Mouse (Mus musculus): ENCODE results near the gene Cers5. TPM values are rescaled to one million over a fixed set of nuclear protein-coding genes. Genes with fewer than 3 reads are reported as not detected.
A peak's percentile ranks its signal among the peaks of the same experiment; 100 is the strongest.
"Not testable (repeated sequence)": the region's sequence is repeated elsewhere in the genome, so short reads cannot be mapped to it uniquely, and the experiment has no call there.

Cers5 gene
- total RNA-seq, 2 experiments from 2014 or later, result 29.6 to 30.2 TPM

GRCm38 (mm10) chr15:99787625-99788120, 15.0 kb upstream of the Cers5 start:
- DNase-seq, result no peak

DNA sequence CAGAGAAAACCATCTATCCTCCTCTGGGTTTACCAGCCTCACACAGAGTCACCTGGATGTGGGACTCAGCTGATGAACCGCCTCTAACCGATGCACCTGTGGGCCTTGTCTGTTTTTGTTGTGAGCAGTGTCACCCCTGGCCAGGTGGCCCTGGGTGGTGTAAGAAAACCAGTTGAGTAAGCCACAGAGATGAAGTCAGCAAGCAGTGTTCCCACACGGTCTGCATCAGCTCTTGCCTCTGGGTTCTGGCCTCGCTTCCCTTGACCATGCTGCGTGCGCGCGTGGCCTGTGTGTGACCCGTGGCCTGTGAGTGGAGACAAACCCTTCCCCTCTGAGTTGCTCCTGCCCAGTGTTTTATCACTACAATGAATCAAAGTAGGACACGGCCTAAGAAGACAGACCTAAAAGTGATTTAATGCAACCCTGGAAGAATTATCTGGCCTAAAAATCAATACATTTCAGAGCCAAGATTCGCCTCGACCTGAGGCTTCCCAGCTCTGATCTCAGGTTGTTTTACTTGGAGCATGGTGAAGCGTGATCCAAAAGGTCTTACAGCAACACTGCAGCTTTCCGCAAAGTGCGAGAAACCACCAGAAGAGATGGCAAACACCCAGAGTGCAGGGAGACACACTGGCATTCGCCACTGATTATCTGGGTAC, 6.1 kb upstream of the Cers5 start:
- DNase-seq, result no peak

- no peak for DNase-seq
Measured at GRCm38 (mm10) chr15:99778148-99778547, 5.5 kb upstream of the Cers5 start.

DNA sequence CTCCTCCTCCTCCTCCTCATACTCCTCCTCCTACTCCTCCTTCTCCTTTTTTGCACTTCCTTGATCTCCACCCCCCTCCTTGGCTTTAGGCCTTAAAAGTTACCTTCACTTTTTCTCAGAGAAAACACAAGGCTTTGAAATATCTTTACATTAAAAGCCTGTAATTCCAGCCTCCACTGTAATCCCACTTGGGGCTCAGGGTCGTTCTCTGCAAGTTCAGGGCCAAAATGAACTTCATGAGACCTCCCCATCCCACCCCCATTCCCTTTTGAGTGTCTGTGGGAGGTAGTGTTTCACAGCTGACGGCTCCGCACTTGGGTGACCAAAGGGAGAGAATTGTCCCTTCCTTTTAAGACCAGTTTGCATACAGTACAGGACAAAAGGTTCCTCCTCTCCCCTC, 240 bp upstream of the Cers5 start:
- DNase-seq, result no peak

GRCm38 (mm10) chr15:99772277-99772880, 306 bp downstream of the Cers5 start:
- DNase-seq, result peak; percentile 85

DNA sequence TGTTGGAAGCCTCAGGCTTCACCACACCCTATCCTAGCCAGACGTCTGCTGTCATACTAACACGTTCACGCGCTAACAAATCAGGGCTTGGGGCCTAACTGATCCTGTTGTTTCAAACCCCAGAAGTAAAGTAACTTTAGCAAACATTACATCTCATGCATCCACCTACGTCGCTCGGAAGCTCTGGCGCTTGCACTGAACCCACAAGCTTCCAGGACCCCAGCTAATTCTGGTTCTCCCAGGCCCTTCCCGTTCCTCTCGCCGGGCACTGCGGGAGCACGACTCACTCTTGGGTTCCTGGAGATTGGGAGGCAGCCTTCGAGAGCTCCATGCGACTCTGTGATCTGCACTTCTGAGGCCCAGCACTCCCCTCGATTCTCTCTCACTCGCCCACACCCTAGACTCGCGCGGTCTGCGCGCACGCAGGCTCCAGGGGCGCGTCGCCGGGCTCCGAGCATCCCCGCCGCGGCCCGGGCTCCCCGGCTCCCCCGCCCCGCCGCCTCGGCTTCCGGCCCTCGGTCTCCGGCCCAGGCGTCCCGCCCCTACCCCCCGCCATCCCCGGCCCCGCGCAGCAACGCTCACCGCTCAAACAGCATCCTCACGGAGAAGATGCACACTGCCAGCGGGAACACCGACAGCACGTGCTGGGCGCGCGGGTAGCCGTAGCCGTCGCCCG, 946 bp downstream of the Cers5 start:
- DNase-seq, result peak; percentile 50 to 56

DNA sequence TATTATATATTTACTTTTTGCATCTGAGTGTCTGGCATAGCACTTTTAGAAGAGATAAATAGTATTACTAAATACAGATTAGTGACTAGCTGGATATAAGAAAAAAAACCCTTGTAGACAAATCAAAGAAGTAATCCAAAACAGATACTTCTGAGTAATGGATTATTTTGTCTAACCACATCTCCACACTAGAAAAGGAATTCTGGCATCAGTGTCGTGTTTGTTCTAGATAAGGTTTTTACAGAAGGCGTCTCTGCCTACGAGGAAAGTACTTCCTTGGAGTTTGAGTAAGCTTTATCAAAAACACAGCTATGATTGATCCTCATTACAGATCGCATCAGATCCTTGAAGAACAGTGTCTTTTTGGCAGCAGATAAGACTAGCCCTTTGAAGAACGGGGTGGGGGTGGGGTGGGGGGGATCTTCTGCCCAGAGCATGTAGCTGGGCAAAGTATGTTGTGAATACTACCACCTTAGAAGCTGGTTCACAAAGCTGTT, 1.6 kb downstream of the Cers5 start:
- DNase-seq, result no peak

DNA sequence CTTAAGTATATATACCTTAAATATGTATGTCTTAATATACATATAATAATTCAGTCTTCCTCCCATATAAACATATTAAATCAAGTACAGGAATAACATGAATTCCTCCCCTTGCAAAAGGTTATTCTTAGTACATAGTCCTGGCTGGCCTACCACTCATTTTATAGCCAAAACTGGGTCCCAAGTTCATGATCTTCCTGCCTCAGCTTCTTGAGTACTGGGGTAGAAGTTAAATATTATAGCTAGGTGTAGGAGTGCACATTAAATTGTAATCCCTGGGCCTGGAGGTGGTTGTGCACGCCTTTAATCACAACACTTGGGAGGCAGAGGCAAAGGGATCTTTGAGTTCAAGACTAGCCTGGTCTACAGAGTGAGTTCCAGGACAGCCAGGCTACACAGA, 3.9 kb downstream of the Cers5 start:
- DNase-seq, result no peak

DNA sequence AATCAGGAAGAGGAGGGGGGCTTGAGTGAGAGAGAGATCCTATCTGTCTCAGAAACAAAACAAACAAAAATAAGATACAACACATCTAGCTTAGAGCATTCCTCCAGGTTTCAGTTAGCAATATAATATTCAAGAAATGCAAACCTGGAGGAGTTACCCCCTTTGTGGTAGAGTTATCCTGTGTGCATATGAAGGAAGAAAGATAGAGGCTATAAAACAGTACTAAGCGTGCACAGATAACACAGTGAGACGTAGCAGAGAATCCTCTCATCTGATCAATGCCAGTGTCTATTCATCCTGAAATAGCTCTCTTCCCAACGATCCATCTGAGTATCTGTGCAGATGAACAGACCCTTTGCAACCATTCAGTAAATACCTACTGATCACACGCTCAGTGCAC, 5.2 kb downstream of the Cers5 start:
- DNase-seq, result no peak

- peak; percentile 18 to 35 for DNase-seq
Measured at GRCm38 (mm10) chr15:99754204-99754603, 18.5 kb downstream of the Cers5 start.

DNA sequence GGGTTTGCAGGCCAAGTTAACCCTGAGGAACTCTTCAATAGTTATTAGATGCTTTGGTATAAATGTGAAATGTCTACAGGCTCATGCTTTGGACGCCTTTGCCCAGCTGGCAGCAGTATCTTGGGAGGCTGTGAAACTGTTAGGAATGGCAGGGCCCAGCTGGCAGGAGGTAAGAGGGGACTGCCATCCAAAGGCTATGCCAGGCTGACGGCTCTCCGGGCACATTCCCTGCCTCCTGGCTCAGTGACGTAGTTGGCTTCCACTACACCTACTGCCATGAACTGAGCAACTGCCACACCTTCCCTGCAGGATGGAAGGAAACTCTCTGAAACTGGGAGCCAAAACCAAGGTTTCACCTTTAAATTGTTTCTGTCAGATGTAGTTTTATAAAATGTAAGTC, 32.5 kb downstream of the Cers5 start:
- DNase-seq, result no peak

DNA sequence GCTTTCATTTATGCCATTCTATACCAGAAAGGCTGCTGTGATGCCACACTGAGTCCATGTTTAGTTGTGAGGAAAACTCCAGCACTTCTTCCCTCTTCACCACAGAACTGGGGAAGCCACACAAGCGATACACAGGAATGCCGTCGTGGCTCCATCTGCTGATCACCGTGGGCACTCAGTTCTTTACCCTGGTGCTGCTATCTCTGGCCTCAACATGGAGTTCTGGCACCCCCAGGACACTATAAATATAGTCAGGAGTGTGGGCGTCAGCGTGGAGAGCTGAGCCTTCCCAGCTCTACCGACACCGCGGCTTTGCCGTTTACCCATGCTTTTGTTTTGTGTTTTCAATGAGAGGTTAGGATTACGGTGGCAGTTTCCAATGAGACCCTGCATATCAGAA, 36.0 kb downstream of the Cers5 start:
- DNase-seq, result no peak

DNA sequence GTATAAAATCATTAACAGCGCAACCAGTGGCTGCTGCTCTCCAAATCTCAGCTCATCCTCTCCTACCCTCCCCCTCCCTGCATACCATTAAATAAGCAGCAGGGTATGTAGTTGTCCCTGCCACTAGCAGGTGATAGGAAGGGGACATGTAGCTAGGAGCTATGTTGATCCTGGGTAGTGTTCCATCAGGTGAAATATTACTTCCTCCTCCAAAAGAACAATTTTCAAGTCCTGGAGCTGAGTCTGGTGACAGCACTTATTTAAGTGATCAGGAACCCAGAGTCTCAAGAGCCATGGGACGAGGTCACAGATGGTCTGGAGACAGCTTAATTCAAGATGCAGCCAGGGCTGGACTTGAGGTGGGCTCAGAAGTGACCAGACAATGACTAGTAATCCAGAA, 37.1 kb downstream of the Cers5 start:
- peak; percentile 100 for DNase-seq

DNA sequence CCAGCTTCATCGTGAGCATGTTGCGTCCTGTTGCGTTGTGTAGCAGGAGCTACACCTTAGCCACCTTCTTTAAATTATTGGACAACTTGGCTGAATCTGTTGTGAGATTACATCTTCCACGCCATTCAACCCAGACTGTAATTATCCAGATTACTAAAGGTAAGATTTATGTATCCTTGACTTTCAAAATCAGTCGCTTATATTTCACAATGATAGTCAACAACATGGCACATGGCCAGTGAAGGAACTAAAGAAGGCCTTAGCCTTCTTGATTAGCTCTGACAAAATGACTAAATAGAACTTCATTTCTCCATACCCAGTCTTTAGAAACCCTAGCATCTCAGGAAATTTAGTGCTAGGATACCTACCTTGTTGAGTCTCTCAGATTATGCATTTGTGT, 39.5 kb downstream of the Cers5 start:
- no peak for DNase-seq

DNA sequence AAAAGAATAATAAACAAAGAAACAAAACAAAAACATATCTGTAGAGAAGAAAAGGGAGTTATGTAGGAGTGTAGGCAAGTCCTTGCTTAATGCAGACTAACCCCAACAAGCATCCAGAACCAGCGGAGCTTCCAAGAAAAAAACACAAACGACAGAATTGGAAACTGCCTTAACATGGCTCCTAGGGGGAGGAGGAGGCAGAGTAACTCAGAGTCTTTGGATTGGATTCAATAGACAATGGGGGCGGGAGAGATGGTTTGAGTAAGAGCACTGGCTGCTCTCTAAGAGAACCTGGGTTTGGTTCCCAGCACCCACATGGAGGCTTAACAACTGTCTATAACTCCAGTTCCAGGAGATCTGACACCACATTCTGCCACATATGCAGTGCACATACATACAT, 41.0 kb downstream of the Cers5 start:
- no peak for DNase-seq

DNA sequence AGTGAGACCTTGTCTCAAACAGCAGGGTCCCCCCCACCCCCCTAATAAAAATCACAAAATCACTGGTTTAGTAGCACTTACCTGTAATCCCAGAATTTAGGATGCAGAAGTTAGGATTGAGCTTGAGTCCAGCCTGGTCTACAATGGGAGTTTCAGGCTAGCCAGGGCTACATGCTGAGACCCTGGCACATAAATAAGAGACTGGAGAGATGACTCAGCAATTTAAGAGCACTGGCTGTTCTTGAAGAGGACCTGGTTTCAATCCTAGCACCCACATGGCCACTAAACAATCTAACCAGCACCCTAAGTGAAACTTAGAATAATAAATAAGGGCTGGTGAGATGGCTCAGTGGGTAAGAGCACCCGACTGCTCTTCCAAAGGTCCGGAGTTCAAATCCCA, 41.5 kb downstream of the Cers5 start:
- no peak for DNase-seq

DNA sequence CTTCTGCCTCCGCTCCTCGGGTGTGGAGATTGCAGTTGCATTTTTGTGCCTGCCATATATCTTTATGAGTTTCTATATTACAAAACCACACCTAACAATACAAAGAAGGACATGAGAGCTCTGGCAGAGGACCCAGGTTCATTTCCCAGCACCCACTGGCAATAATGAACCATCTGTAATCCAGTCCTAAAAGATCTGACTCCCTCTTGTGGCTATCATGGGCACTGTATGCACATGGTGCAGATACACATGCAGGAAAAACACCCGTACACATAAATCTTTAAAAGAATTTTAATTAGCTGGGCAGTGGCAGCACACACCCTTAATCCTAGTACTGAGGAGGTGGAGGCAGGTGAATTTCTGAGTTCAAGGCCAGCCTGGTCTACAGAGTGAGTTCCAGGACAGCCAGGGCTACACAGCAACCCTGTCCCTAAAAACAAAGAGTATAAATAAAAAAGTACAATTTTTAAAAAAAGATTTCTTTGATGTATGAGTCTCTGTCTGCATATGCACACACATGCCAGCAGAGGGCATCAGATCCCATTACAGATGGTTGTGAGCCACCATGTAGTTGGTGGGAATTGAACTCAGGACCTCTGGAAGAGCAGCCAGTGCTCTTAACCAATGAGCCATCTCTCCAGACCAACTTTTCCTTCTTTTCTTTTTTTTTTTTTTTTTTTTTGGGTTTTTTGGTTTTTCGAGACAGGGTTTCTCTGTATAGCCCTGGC, 43.5 kb downstream of the Cers5 start:
- DNase-seq, result no peak

- no peak for DNase-seq
Measured at GRCm38 (mm10) chr15:99728211-99728610, 44.5 kb downstream of the Cers5 start.

DNA sequence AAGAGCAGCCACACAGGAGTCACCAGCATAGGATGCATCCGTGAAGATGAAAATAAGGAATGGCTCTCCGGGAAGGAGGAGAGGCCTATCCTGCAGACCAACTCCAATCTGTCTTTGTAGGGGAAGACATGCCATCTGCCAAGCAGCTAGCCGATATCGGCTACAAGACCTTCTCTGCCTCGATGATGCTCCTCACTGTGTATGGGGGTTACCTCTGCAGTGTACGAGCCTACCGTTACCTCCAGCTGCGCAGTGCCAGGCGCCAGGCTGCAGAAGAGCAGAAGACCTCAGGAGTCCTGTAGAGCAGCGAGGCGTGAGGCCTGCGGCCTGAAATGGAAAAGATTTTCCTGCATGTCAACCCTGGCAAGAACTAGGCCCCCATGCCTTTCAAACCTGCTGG, 45.2 kb downstream of the Cers5 start:
- no peak for DNase-seq

DNA sequence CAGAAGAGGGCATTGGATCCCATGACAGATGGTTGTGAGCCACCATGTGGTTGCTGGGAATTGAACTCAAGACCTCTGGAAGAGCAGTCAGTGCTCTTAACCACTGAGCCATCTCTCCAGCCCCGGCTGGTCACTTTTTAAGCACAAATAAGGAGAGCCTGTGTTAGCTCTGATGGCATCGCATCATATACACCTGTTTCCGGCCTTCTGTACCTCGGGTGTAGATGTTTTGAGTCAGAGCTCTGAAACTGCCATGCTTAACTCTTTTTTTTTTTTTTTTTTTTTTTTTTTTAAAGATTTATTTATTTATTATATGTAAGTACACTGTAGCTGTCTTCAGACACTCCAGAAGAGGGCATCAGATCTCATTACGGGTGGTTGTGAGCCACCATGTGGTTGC, 45.6 kb downstream of the Cers5 start:
- not testable (repeated sequence) for DNase-seq

DNA sequence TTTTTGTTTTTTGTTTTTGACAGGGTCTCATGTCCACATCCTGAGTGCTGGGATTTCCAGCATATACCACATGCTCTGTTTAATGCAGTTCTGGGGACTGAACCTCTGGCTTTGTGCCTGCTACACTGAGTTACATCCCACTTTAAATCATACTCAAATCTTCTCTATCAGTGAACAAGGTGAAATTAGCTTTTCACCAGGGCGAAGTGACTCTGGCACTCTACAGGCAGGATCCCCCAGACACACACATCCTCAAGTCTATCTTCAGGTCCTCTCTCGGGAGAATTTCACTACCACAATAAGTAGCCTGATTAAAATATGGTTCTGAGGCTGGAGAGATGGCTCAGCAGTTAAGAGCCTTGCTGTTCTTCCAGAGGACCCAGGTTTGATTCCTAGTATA, 46.1 kb downstream of the Cers5 start:
- no peak for DNase-seq

- peak; percentile 93 to 97 for DNase-seq
Measured at GRCm38 (mm10) chr15:99725341-99726155, 47.1 kb downstream of the Cers5 start, which contains the start of gene Cox14. TSS of gene Cox14 (plus strand) at chr15:99725618.

Data from layer of hippocampus, postnatal 36 days (tissue).